Mouse (Mus musculus) neural tube, embryonic 12.5 days (tissue): ENCODE results near the gene Dtnb. TPM values are rescaled to one million over a fixed set of nuclear protein-coding genes. Genes with fewer than 3 reads are reported as not detected.

Experiments
- ATAC-seq: fragments of 200-750 bp; cut with Nextera tagmentation; 2 replicates; pipeline ENCODE4 v1.8.0; 2017; ENCODE audit warnings: low read depth, mild to moderate bottlenecking, moderate TSS enrichment, moderate library complexity; ENCODE audit not compliant: low FRiP score
- H3K27ac ChIP-seq: fragments of 300-500 bp; sonication (generic); 2 replicates; pipeline ENCODE4 v1.5.1; 2016
- H3K27me3 ChIP-seq: fragments of 300-500 bp; sonication (generic); replicated peaks from 2 replicates; pipeline ENCODE4 v1.6.1; 2016; ENCODE audit warnings: mild to moderate bottlenecking
- H3K36me3 ChIP-seq: fragments of 300-500 bp; sonication (generic); 2 replicates; pipeline ENCODE4 v1.6.1; 2016; ENCODE audit warnings: mild to moderate bottlenecking
- H3K4me1 ChIP-seq: fragments of 300-500 bp; sonication (generic); 2 replicates; pipeline ENCODE4 v1.6.1; 2016
- H3K4me2 ChIP-seq: fragments of 300-500 bp; sonication (generic); replicated peaks from 2 replicates; pipeline ENCODE4 v1.6.1; 2016; ENCODE audit warnings: mild to moderate bottlenecking
- H3K4me3 ChIP-seq: fragments of 300-500 bp; sonication (generic); 2 replicates; pipeline ENCODE4 v1.5.1; 2016
- H3K9ac ChIP-seq: fragments of 300-500 bp; sonication (generic); 2 replicates; pipeline ENCODE4 v1.6.1; 2016; ENCODE audit warnings: mild to moderate bottlenecking
- H3K9me3 ChIP-seq: fragments of 300-500 bp; sonication (generic); 2 replicates; pipeline ENCODE4 v1.6.1; 2016; ENCODE audit warnings: mild to moderate bottlenecking
- WGBS: fragments of 180-500 bp; shearing (Covaris S2); methylation state at CpG from one replicate; pipeline ENCODE4 v1.1.7; 2016; 5-methylcytosine and 5-hydroxymethylcytosine counted together
- polyA plus RNA-seq: library from polyadenylated mRNA; unstranded; fragments of >200 nt; fragmentation: Nextera tagmentation; extraction: Ambion mirVana; gene quantifications from 2 replicates; pipeline ENCODE4 v1.2.1, GENCODE M21; 2016

Gene Dtnb
- polyA plus RNA-seq, 1 experiment from 2014 or later: 45.0 TPM

GRCm38 (mm10) chr12:3574670-3575069 lies 2.5 kb downstream of the Dtnb start:
- Histone ChIP-seq H3K4me1 (peaks cover 10% of the 10 kb centered on the region), H3K9me3 (no peaks in the 10 kb centered on the region), H3K27ac (no peak overlapping the region), H3K36me3 (no peaks in the 10 kb centered on the region), H3K4me2 (no peak overlapping the region), H3K27me3 (no peaks in the 10 kb centered on the region), H3K9ac (no peak overlapping the region), H3K4me3 (no peak overlapping the region)
- no peak for ATAC-seq
- 90% methylated on average over 4 of the region's 4 CpGs for WGBS

- WGBS: 85% methylated on average over 2 of the region's 2 CpGs
- Histone ChIP-seq H3K27me3 (no peaks in the 10 kb centered on the region), H3K9ac (no peak overlapping the region), H3K27ac (no peak overlapping the region), H3K4me2 (no peak overlapping the region), H3K4me3 (no peak overlapping the region), H3K4me1 (no peaks in the 10 kb centered on the region), H3K36me3 (no peaks in the 10 kb centered on the region), H3K9me3 (no peaks in the 10 kb centered on the region)
- no peak for ATAC-seq
These were observed 7.9 kb downstream of the Dtnb start for GRCm38 (mm10) chr12:3579958-3580530.

DNA sequence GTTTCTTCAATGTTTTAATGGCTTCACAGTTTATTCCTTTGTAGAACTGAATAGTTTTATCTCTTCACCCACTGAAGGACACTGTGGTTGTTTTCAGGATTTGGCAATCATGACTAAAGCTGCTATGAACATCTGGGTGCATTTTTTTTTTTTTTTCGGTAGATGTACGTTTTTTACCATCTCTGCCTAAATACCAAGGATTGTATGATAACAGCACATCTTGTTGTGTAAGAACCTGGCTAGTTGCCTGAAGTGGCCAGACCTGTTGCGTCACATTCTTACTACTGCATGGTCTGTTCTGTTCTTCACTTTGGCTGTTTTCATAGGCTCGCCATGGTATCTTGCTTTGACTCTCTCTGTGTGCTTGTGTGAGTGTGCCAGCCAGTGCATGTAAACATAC lies 10.4 kb downstream of the Dtnb start:
- WGBS: 94% methylated on average over 4 of the region's 4 CpGs
- no peaks in the 10 kb centered on the region for H3K27me3 ChIP-seq
- no peaks in the 10 kb centered on the region for H3K9me3 ChIP-seq
- no peaks in the 10 kb centered on the region for H3K4me1 ChIP-seq
- H3K27ac ChIP-seq: no peak overlapping the region
- H3K36me3 ChIP-seq: no peaks in the 10 kb centered on the region
- H3K4me2 ChIP-seq: no peak overlapping the region
- no peak for ATAC-seq
- no peak overlapping the region for H3K4me3 ChIP-seq
- no peak overlapping the region for H3K9ac ChIP-seq

DNA sequence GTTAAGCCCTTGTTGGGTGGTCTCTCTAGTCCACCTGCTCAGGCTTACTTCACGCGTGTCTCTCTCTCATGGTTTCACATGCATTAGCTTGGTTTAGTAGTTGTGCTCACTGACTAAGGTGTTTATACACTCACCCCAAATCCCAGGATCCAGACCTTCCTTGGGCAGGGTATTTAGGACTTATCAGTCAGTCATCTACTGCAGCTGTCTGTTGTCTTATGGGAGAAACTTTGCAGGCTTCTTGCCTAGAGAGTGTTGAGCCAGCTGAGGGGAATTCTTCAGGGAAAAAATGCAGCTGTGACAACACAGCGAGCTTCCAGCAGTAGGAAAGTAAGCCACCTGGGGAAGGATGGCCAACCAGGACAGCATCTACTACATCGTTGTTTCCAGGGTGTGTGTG lies 13.3 kb downstream of the Dtnb start:
- H3K9ac ChIP-seq: no peak overlapping the region
- no peak overlapping the region for H3K4me3 ChIP-seq
- 82% methylated on average over 4 of the region's 4 CpGs for WGBS
- no peaks in the 10 kb centered on the region for H3K27me3 ChIP-seq
- no peak for ATAC-seq
- 0 out of 2 replicates have a peak, but pooled peaks cover 4% of the 10 kb centered on the region for H3K36me3 ChIP-seq
- H3K4me1 ChIP-seq: no peaks in the 10 kb centered on the region
- no peak overlapping the region for H3K4me2 ChIP-seq
- H3K9me3 ChIP-seq: no peaks in the 10 kb centered on the region
- no peak overlapping the region for H3K27ac ChIP-seq

DNA sequence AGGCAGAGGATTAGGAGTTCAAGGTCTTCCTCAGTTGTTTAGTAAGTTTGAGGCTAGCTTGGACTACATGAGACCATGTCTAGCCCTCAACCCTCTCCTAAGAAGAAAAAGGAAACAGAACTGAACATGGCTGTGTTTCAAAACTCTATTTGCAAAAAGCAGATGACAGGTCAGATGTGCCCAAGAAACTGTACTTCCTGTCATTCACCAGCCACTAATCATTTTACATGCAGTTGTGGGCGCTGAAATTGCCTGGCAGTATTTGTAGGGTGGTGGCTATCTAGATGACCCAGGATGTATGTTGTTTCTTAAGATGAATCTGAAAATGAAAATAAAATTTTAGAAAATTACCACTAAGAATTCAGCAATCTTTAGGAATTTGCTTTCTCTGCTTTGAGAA lies 14.8 kb downstream of the Dtnb start:
- no peak for ATAC-seq
- Histone ChIP-seq H3K4me3 (no peak overlapping the region), H3K27ac (no peak overlapping the region), H3K4me2 (no peak overlapping the region), H3K4me1 (no peaks in the 10 kb centered on the region), H3K9me3 (no peaks in the 10 kb centered on the region), H3K27me3 (no peaks in the 10 kb centered on the region), H3K36me3 (0 out of 2 replicates have a peak, but pooled peaks cover 7% of the 10 kb centered on the region), H3K9ac (no peak overlapping the region)
- 86% methylated on average over 1 of the region's 1 CpGs for WGBS

DNA sequence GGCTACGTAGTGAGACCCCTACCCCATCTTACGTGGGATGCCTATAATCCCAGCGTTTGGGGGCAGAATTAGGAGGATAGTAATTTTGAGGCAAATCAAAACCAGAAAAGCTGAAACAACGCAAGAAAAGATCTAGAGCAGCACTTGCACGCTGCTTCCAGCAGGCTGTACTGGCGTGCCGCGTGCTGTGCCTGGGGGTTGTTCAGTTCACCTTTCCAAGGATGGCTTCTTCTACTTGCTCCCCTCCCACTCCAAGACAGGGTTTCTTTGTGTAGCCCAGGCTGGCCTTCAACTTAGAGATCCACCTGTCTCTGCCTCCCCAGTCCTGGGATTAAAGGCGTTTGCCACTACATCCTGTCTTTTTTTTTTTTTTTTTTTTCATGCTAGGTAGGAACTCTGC lies 17.9 kb downstream of the Dtnb start:
- Histone ChIP-seq H3K9me3 (no peaks in the 10 kb centered on the region), H3K27ac (no peak overlapping the region), H3K27me3 (no peaks in the 10 kb centered on the region), H3K4me1 (no peaks in the 10 kb centered on the region), H3K4me2 (no peak overlapping the region), H3K36me3 (0 out of 2 replicates have a peak, but pooled peaks cover 7% of the 10 kb centered on the region), H3K9ac (no peak overlapping the region), H3K4me3 (no peak overlapping the region)
- no peak for ATAC-seq
- 97% methylated on average over 9 of the region's 9 CpGs for WGBS

DNA sequence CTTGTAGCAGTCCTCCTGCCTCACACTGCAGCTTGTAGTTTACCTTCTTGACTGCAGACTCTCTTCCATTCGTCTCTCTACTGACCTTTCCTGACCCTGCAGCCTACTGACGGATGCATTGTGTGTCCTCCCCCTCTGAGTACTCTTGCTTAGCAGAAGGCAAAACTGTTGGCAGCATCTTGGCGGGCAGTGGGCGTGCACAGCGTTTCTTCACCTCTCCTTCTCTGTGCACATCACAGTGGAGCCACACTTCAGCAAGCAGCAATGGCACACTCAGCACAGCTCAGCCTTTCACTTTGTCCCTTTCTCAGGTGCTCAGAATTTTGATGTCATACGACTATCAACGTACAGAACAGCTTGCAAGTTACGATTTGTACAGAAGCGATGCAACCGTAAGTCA lies 19.4 kb downstream of the Dtnb start:
- H3K9ac ChIP-seq: no peak overlapping the region
- no peaks in the 10 kb centered on the region for H3K4me1 ChIP-seq
- H3K4me2 ChIP-seq: no peak overlapping the region
- H3K36me3 ChIP-seq: peaks cover 8% of the 10 kb centered on the region; the same call in 1 of the 2 replicates
- H3K27me3 ChIP-seq: no peaks in the 10 kb centered on the region
- WGBS: 80% methylated on average over 10 of the region's 10 CpGs
- H3K4me3 ChIP-seq: no peak overlapping the region
- ATAC-seq: no peak
- H3K9me3 ChIP-seq: no peaks in the 10 kb centered on the region
- H3K27ac ChIP-seq: no peak overlapping the region

- Histone ChIP-seq H3K36me3 (peaks cover 14% of the 10 kb centered on the region; the same call in 1 of the 2 replicates), H3K4me1 (no peaks in the 10 kb centered on the region), H3K9ac (no peak overlapping the region), H3K9me3 (no peaks in the 10 kb centered on the region), H3K4me3 (no peak overlapping the region), H3K4me2 (no peak overlapping the region), H3K27me3 (no peaks in the 10 kb centered on the region), H3K27ac (no peak overlapping the region)
- ATAC-seq: no peak
- 95% methylated on average over 4 of the region's 4 CpGs for WGBS
These were observed 30.6 kb downstream of the Dtnb start for GRCm38 (mm10) chr12:3602786-3603185.

GRCm38 (mm10) chr12:3606202-3606601 lies 34.0 kb downstream of the Dtnb start:
- no peaks in the 10 kb centered on the region; the same call in 1 of the 2 replicates for H3K36me3 ChIP-seq
- H3K9me3 ChIP-seq: no peaks in the 10 kb centered on the region
- no peak for ATAC-seq
- H3K9ac ChIP-seq: no peak overlapping the region
- H3K4me2 ChIP-seq: no peak overlapping the region
- no peak overlapping the region for H3K27ac ChIP-seq
- no peaks in the 10 kb centered on the region for H3K4me1 ChIP-seq
- H3K27me3 ChIP-seq: no peaks in the 10 kb centered on the region
- 85% methylated on average over 7 of the region's 7 CpGs for WGBS
- H3K4me3 ChIP-seq: no peak overlapping the region

DNA sequence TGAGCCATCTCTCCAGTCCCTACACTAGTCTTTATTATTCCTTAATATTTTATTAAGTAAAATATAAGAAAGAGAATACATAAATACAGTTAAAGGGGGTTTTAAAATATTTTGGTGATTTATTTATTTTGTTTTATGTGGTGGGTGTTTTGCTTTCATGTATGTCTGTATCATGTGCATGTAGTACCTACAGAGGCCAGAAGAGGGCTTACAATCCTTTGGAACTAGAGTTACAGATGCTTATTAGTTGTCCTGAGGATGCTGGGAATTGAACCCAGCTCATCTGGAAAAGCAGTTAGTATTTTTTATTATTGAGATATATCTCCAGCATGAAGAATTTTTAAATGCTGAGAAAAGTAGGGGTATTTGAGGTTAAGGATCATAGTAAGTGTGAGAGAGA lies 37.6 kb downstream of the Dtnb start:
- Histone ChIP-seq H3K9me3 (no peaks in the 10 kb centered on the region), H3K27me3 (no peaks in the 10 kb centered on the region), H3K4me3 (no peak overlapping the region), H3K27ac (no peak overlapping the region), H3K4me2 (no peak overlapping the region), H3K36me3 (no peaks in the 10 kb centered on the region), H3K9ac (no peak overlapping the region), H3K4me1 (no peaks in the 10 kb centered on the region)
- ATAC-seq: no peak

DNA sequence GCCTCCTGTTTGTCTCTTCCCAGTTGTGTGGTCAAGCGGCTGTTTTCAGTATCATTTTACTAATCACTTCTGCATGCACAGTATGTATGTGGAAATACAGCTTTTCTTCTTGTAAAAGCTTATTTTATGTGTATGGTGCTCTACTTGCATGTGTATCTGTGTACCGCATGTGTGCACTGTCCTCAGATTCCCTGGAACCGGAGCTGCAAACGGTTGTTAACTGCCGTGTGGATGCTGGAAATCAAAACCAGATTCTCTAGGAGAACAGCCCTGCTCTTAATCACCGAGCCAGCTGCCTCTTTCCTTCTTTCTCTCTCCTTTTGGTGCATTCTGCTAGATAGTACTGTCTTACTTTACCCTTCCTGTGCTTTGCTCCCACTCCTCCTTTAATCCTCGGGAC lies 39.7 kb downstream of the Dtnb start:
- WGBS: 77% methylated on average over 7 of the region's 7 CpGs
- Histone ChIP-seq H3K27ac (no peak overlapping the region), H3K4me1 (no peaks in the 10 kb centered on the region), H3K27me3 (no peaks in the 10 kb centered on the region), H3K4me2 (no peak overlapping the region), H3K9ac (no peak overlapping the region), H3K9me3 (no peaks in the 10 kb centered on the region), H3K36me3 (0 out of 2 replicates have a peak, but pooled peaks cover 3% of the 10 kb centered on the region), H3K4me3 (no peak overlapping the region)
- ATAC-seq: no peak

DNA sequence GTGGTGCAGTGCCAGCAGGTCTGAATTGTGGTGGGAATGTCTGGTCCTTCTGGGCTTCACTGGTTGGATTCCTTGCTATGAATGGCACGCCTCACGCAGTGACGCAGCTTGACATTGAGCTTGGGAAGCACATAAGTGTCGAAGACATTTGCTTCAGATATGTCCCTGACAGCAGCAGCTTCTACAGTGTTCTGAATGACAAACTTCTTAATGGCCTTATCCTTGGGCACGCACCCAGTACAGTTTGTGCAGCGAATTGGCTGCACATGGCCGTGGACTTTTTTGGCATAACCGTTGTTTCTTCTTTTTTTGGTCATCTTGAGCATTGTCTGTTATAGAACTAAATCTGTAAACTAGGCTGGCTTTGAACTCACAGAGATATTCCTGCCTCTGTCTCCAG lies 42.9 kb downstream of the Dtnb start:
- H3K4me1 ChIP-seq: no peaks in the 10 kb centered on the region
- no peaks in the 10 kb centered on the region for H3K27me3 ChIP-seq
- H3K9ac ChIP-seq: no peak overlapping the region
- H3K36me3 ChIP-seq: 0 out of 2 replicates have a peak, but pooled peaks cover 3% of the 10 kb centered on the region
- 97% methylated on average over 8 of the region's 8 CpGs for WGBS
- no peak for ATAC-seq
- H3K4me2 ChIP-seq: no peak overlapping the region
- H3K27ac ChIP-seq: no peak overlapping the region
- no peak overlapping the region for H3K4me3 ChIP-seq
- H3K9me3 ChIP-seq: no peaks in the 10 kb centered on the region
